Mouse (Mus musculus) cerebellum, adult 11-12 months (tissue): ENCODE data around the gene Cfap43.

ENCODE experiments used
- DNase-seq: peaks from one replicate; pipeline ENCODE4 v3.0.0; 2022

Cfap43 gene

GRCm38 (mm10) chr19:47914191-47914590 is 4.9 kb downstream of the Cfap43 start:
- DNase-seq, result no peak

- DNase-seq, result no peak
Measured at GRCm38 (mm10) chr19:47913344-47913743, 5.7 kb downstream of the Cfap43 start.

GRCm38 (mm10) chr19:47910751-47911150 is 8.3 kb downstream of the Cfap43 start:
- DNase-seq, result no peak

- DNase-seq, result no peak
Measured at GRCm38 (mm10) chr19:47910117-47910618, 8.9 kb downstream of the Cfap43 start.

- no peak for DNase-seq
Measured at GRCm38 (mm10) chr19:47909387-47910116, 9.5 kb downstream of the Cfap43 start.

GRCm38 (mm10) chr19:47908961-47909371 is 10.1 kb downstream of the Cfap43 start:
- no peak for DNase-seq

- no peak for DNase-seq
Measured at GRCm38 (mm10) chr19:47907596-47907995, 11.5 kb downstream of the Cfap43 start.

- DNase-seq, result no peak
Measured at GRCm38 (mm10) chr19:47905603-47906002, 13.5 kb downstream of the Cfap43 start.

- no peak for DNase-seq
Measured at GRCm38 (mm10) chr19:47905081-47905480, 14.0 kb downstream of the Cfap43 start.

GRCm38 (mm10) chr19:47903679-47904078 is 15.4 kb downstream of the Cfap43 start:
- no peak for DNase-seq

- DNase-seq, result no peak
Measured at GRCm38 (mm10) chr19:47902316-47903201, 16.5 kb downstream of the Cfap43 start.

- no peak for DNase-seq
Measured at GRCm38 (mm10) chr19:47900558-47900957, 18.5 kb downstream of the Cfap43 start.

GRCm38 (mm10) chr19:47900012-47900411 is 19.1 kb downstream of the Cfap43 start:
- DNase-seq, result no peak

- no peak for DNase-seq
Measured at GRCm38 (mm10) chr19:47898472-47899079, 20.5 kb downstream of the Cfap43 start.

GRCm38 (mm10) chr19:47893092-47893491 is 26.0 kb downstream of the Cfap43 start:
- no peak for DNase-seq

GRCm38 (mm10) chr19:47891562-47892312 is 27.4 kb downstream of the Cfap43 start:
- no peak for DNase-seq

GRCm38 (mm10) chr19:47890489-47891130 is 28.5 kb downstream of the Cfap43 start:
- no peak for DNase-seq

GRCm38 (mm10) chr19:47888037-47888436 is 31.1 kb downstream of the Cfap43 start:
- DNase-seq, result no peak

- no peak for DNase-seq
Measured at GRCm38 (mm10) chr19:47887417-47887816, 31.7 kb downstream of the Cfap43 start.

GRCm38 (mm10) chr19:47886617-47887016 is 32.5 kb downstream of the Cfap43 start:
- DNase-seq, result no peak

- DNase-seq, result no peak
Measured at GRCm38 (mm10) chr19:47885886-47886285, 33.2 kb downstream of the Cfap43 start.

GRCm38 (mm10) chr19:47885191-47885743 is 33.8 kb downstream of the Cfap43 start:
- DNase-seq, result no peak
